Mouse (Mus musculus): ENCODE data around the gene Plcb3. TPM values are rescaled to one million over a fixed set of nuclear protein-coding genes. Genes with fewer than 3 reads are reported as not detected.
"Not testable (repeated sequence)": the region's sequence is repeated elsewhere in the genome, so short reads cannot be mapped to it uniquely, and the experiment has no call there.

Gene Plcb3
- polyA plus RNA-seq, 1 experiment from 2014 or later: 11.2 TPM

GRCm38 (mm10) chr19:6919876-6920740 lies 56.2 kb downstream of the Plcb3 start:
- Histone ChIP-seq H3K4me1 (peaks cover 30% of the 10 kb centered on the region), H3K9ac (replicated peaks) (no peak overlapping the region; the same call in 1 of the 2 replicates), H3K4me2 (replicated peaks) (peak overlapping the region; percentile 93), H3K27me3 (peaks cover 25% of the 10 kb centered on the region), H3K4me3 (peak overlapping the region; percentile 88), H3K9me3 (no peaks in the 10 kb centered on the region), H3K36me3 (0 out of 2 replicates have a peak, but pooled peaks cover 5% of the 10 kb centered on the region), H3K27ac (replicated peaks) (no peak overlapping the region)
- no peak for ATAC-seq (replicated peaks)
- WGBS: 45% methylated on average over 8 of the region's 8 CpGs

- H3K36me3 ChIP-seq: 0 out of 2 replicates have a peak, but pooled peaks cover 5% of the 10 kb centered on the region
- no peak overlapping the region for H3K27ac ChIP-seq (replicated peaks)
- H3K9ac ChIP-seq (replicated peaks): no peak overlapping the region
- no peaks in the 10 kb centered on the region for H3K9me3 ChIP-seq
- ATAC-seq (replicated peaks): no peak
- peaks cover 18% of the 10 kb centered on the region for H3K27me3 ChIP-seq
- H3K4me1 ChIP-seq: peaks cover 23% of the 10 kb centered on the region
- H3K4me2 ChIP-seq (replicated peaks): no peak overlapping the region
- H3K4me3 ChIP-seq: no peak overlapping the region
These were observed 56.8 kb downstream of the Plcb3 start for GRCm38 (mm10) chr19:6919431-6919830.

DNA sequence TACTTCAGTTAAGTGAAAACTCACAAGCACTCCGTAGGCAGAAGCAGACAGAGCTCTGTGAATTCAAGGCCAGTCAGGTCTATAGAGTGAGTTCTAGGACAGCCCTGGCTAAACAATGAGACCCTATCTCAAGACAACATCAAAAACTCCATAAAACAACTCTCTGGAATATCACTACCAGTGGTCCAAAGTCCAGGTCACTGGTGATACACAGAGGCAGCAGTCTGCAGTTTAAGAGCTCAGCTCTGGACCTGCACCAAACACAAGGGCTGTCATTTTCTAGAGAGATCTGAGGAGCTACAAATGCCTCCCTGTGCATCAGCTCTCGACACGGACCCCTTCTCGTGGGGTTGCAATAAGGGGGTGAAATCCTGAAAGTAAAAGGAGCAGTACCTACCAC lies 57.9 kb downstream of the Plcb3 start:
- Histone ChIP-seq H3K9ac (replicated peaks) (no peak overlapping the region), H3K9me3 (no peaks in the 10 kb centered on the region), H3K4me2 (replicated peaks) (no peak overlapping the region), H3K36me3 (peaks cover 10% of the 10 kb centered on the region), H3K4me3 (no peak overlapping the region), H3K27me3 (peaks cover 8% of the 10 kb centered on the region), H3K27ac (replicated peaks) (no peak overlapping the region), H3K4me1 (peaks cover 23% of the 10 kb centered on the region)
- 89% methylated on average over 4 of the region's 4 CpGs for WGBS
- ATAC-seq (replicated peaks): no peak

- Histone ChIP-seq H3K27ac (replicated peaks) (no peak overlapping the region), H3K27me3 (no peaks in the 10 kb centered on the region), H3K4me2 (replicated peaks) (no peak overlapping the region), H3K36me3 (peaks cover 27% of the 10 kb centered on the region), H3K4me3 (no peak overlapping the region), H3K9me3 (no peaks in the 10 kb centered on the region), H3K4me1 (peaks cover 15% of the 10 kb centered on the region), H3K9ac (replicated peaks) (no peak overlapping the region)
- 88% methylated on average over 4 of the region's 4 CpGs for WGBS
- ATAC-seq (replicated peaks): no peak
These were observed 59.8 kb downstream of the Plcb3 start for GRCm38 (mm10) chr19:6916496-6916895.

GRCm38 (mm10) chr19:6915276-6915675 lies 61.0 kb downstream of the Plcb3 start:
- no peak overlapping the region for H3K4me2 ChIP-seq (replicated peaks)
- no peaks in the 10 kb centered on the region for H3K27me3 ChIP-seq
- no peak overlapping the region for H3K27ac ChIP-seq (replicated peaks)
- peaks cover 33% of the 10 kb centered on the region for H3K36me3 ChIP-seq
- ATAC-seq (replicated peaks): no peak
- H3K9me3 ChIP-seq: no peaks in the 10 kb centered on the region
- WGBS: 93% methylated on average over 4 of the region's 4 CpGs
- H3K4me1 ChIP-seq: peaks cover 16% of the 10 kb centered on the region
- H3K4me3 ChIP-seq: no peak overlapping the region
- H3K9ac ChIP-seq (replicated peaks): no peak overlapping the region

DNA sequence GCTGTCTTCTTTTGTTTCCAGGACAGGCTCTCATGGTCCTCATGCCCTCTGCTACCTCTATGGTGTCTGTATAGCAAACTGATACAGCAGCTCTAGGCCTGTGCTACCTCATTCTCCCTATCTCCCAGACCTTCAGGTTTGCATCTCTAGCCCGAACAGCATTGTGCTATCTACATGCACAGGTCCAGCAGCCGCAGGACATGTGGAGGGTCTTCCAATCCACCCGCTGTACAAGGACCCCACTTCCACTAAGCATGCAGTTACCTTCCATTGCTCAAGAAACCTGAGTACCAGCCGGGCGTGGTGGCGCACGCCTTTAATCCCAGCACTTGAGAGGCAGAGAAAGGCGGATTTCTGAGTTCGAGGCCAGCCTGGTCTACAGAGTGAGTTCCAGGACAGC lies 61.7 kb downstream of the Plcb3 start:
- Histone ChIP-seq H3K27me3 (no peaks in the 10 kb centered on the region), H3K4me1 (peaks cover 10% of the 10 kb centered on the region), H3K4me2 (replicated peaks) (no peak overlapping the region), H3K36me3 (peaks cover 33% of the 10 kb centered on the region), H3K9me3 (no peaks in the 10 kb centered on the region), H3K4me3 (no peak overlapping the region), H3K27ac (replicated peaks) (no peak overlapping the region), H3K9ac (replicated peaks) (no peak overlapping the region)
- no peak for ATAC-seq (replicated peaks)
- WGBS: 91% methylated on average over 9 of the region's 9 CpGs

GRCm38 (mm10) chr19:6913991-6914390 lies 62.3 kb downstream of the Plcb3 start:
- Histone ChIP-seq H3K36me3 (peaks cover 33% of the 10 kb centered on the region), H3K9ac (replicated peaks) (no peak overlapping the region), H3K27me3 (no peaks in the 10 kb centered on the region), H3K4me3 (no peak overlapping the region), H3K27ac (replicated peaks) (no peak overlapping the region), H3K4me1 (peaks cover 12% of the 10 kb centered on the region), H3K4me2 (replicated peaks) (no peak overlapping the region), H3K9me3 (no peaks in the 10 kb centered on the region)
- WGBS: 83% methylated on average over 11 of the region's 11 CpGs
- no peak for ATAC-seq (replicated peaks)

DNA sequence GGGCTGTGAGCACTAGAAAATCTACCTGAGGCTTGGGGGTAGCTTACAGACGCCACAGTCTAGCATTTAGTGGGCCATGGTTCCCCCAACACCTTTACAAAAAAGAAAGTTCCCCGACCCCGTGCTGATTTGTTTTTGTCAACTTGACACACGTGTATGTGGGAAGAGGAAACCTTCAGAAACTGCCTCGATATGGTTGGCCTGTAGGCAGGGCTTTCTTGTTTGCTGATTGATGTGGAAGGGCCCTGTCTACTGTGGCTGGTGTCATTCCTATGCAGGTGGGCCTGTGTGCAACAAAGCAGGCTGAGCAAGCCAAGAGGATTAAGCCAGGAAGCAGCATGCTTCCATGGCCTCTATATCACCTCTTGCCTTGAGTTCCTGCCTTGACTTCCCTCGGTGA lies 63.2 kb downstream of the Plcb3 start:
- WGBS: 92% methylated on average over 6 of the region's 6 CpGs
- H3K4me2 ChIP-seq (replicated peaks): no peak overlapping the region
- H3K27me3 ChIP-seq: no peaks in the 10 kb centered on the region
- no peak overlapping the region for H3K4me3 ChIP-seq
- ATAC-seq (replicated peaks): no peak
- peaks cover 22% of the 10 kb centered on the region for H3K4me1 ChIP-seq
- H3K9ac ChIP-seq (replicated peaks): no peak overlapping the region
- H3K36me3 ChIP-seq: peaks cover 28% of the 10 kb centered on the region
- H3K27ac ChIP-seq (replicated peaks): no peak overlapping the region
- H3K9me3 ChIP-seq: no peaks in the 10 kb centered on the region

DNA sequence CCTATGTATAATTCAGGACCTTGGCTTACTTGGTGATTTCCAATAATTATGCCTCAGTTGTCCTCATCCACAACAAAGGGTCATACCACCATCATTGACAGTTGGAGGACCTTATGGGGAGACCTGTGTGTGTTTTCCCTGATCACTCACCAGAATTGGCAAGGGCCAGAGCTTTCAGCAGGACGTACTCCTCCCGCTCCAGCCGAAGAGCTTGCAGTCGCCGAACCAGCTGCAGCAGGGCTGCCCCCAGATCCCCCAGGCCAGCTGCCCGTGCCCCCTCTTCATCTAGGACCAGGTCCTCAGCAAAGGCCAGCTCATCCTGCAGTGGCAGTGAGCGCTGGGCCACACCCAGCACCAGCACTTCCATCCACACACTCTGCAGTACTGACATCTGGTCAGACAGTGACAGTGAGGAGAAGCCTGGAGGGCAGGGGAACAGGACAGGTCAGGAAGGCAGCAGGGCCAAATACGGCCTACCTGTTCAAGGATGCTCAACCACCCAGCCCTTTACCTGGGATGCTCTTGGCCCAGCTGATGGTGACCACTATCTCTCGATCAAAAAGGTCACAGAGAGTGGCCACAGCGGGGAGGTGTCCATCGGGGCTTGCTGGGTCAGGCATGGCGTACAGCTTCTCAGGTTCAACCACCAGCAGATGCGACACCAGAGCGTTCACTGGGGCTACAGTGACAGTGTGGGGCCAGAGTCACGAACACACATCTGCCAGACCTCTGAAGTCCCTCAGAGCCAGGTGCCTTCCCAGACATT lies 63.9 kb downstream of the Plcb3 start:
- ATAC-seq (replicated peaks): no peak
- no peak overlapping the region for H3K27ac ChIP-seq (replicated peaks)
- 93% methylated on average over 15 of the region's 15 CpGs for WGBS

DNA sequence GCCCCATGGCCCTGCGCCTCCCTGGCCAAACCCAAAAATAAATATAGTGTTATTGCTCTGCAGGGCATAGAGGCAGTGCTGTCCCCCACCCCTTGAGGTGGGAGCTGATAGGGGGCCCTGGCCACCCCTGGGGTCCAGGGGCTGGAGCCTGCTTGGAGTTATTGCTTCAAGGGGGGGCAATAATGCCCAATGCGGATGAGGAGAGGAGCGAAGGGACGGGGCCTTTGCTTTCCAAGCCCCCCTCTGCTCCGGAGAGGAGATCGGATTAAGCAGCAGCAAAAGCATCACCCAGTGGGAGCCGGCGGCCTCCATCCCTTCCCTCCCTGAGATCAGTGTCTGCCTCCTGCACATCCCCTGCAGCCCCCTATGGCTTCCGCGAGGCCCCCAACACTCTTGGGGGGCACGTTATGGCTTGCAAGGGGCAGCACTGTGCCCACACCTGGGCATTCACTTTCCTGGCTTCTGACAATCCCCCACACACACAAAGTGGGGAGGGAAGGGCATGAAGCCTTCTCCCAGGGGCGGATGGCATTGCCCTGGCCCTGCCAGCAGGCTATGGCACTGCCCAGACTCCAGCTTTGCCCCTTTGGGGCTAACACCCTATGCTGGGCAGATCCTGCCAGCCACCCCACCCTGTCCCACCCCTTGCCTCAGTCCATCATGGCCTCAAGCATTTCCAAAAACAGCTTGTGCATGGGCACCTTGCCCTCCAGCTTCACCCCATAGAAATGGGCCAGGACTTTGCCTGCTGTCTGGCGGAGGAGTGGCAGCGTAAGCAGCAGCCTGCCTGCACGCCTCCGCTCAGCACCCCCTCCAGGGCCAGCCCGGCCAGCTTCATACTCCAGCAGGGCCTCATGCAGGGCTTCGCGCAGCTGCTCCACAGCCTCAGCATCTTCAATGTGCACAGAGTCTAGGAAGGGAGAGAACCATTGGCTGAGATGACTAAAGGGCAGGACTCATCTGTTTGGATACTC lies 64.9 kb downstream of the Plcb3 start:
- H3K9me3 ChIP-seq: no peaks in the 10 kb centered on the region
- no peak overlapping the region for H3K9ac ChIP-seq (replicated peaks)
- H3K27me3 ChIP-seq: no peaks in the 10 kb centered on the region
- H3K27ac ChIP-seq (replicated peaks): no peak overlapping the region
- ATAC-seq (replicated peaks): no peak
- peaks cover 26% of the 10 kb centered on the region for H3K4me1 ChIP-seq
- H3K4me2 ChIP-seq (replicated peaks): peak overlapping the region; percentile 13; the same call in 1 of the 2 replicates
- peak overlapping the region; percentile 20 for H3K4me3 ChIP-seq
- H3K36me3 ChIP-seq: peaks cover 32% of the 10 kb centered on the region
- 75% methylated on average over 19 of the region's 19 CpGs for WGBS

More for the DNA sequence above, 63.9 kb downstream of the Plcb3 start:
- no peak overlapping the region for H3K4me2 ChIP-seq (replicated peaks)
- H3K9me3 ChIP-seq: no peaks in the 10 kb centered on the region
- H3K4me1 ChIP-seq: peaks cover 26% of the 10 kb centered on the region
- no peak overlapping the region for H3K4me3 ChIP-seq
- H3K36me3 ChIP-seq: peaks cover 28% of the 10 kb centered on the region
- no peak overlapping the region for H3K9ac ChIP-seq (replicated peaks)
- H3K27me3 ChIP-seq: no peaks in the 10 kb centered on the region

DNA sequence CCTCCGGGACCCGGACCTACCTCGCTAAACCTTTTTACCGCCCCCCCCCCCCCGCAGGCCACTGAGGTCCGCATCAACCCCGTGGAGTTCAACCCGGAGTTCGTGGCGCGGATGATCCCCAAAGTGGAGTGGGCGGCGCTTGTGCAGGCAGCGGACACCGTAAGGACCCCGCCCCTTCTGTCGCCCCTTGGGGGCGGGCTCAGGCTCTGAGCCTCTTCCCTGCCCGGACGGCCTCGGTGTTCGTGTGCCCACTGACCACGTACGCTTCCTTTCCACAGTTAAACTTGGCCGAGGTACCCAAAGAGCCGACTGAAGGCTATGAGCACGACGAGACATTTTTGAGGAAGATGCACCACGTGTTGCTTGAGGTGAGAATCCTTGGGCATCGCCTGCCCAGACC lies 66.0 kb downstream of the Plcb3 start:
- peak overlapping the region; percentile 60 for H3K4me3 ChIP-seq
- H3K4me2 ChIP-seq (replicated peaks): peak overlapping the region; percentile 73
- H3K9me3 ChIP-seq, H3K27me3 ChIP-seq: not testable (repeated sequence)
- peaks cover 35% of the 10 kb centered on the region for H3K36me3 ChIP-seq
- peaks cover 26% of the 10 kb centered on the region for H3K4me1 ChIP-seq
- H3K9ac ChIP-seq (replicated peaks): peak overlapping the region; percentile 69
- ATAC-seq (replicated peaks): 0 out of 2 replicates have a peak, but pooled peaks have one; percentile 4
- H3K27ac ChIP-seq (replicated peaks): peak overlapping the region; percentile 97
- WGBS: under 1% methylated on average over 30 of the region's 30 CpGs
